Mouse (Mus musculus) brown adipose tissue, adult 24 weeks (tissue): ENCODE results near the gene Casz1. TPM values are rescaled to one million over a fixed set of nuclear protein-coding genes. Genes with fewer than 3 reads are reported as not detected.

ENCODE experiments used
- H3K27ac ChIP-seq: fragments of 200-500 bp; replicated peaks from 2 replicates; pipeline ENCODE4 v1.5.1; 2012; ENCODE audit warnings: low read depth, mild to moderate bottlenecking, low read length
- H3K4me1 ChIP-seq: fragments of 200-500 bp; 2 replicates; pipeline ENCODE4 v1.6.1; 2012; ENCODE audit warnings: low read length, mixed read lengths; ENCODE audit not compliant: control insufficient read depth, insufficient read depth, insufficient read length
- H3K4me3 ChIP-seq: fragments of 200-500 bp; 2 replicates; pipeline ENCODE4 v1.5.1; 2012; ENCODE audit warnings: low read depth, mild to moderate bottlenecking, low read length, moderate library complexity; ENCODE audit not compliant: insufficient read depth
- polyA plus RNA-seq: library from polyadenylated mRNA; stranded (reverse); fragments of >200 nt; gene quantifications from 2 replicates; pipeline ENCODE4 v1.2.4, GENCODE M21; 2012; ENCODE audit not compliant: missing spikeins, insufficient read depth, insufficient read length

Casz1 gene
- polyA plus RNA-seq, 1 experiment: 1.4 TPM

GRCm38 (mm10) chr4:148952328-148953222 is 148.3 kb downstream of the Casz1 start:
- Histone ChIP-seq H3K4me3 (no peak overlapping the region), H3K27ac (no peak overlapping the region), H3K4me1 (peaks cover 9% of the 10 kb centered on the region)

DNA sequence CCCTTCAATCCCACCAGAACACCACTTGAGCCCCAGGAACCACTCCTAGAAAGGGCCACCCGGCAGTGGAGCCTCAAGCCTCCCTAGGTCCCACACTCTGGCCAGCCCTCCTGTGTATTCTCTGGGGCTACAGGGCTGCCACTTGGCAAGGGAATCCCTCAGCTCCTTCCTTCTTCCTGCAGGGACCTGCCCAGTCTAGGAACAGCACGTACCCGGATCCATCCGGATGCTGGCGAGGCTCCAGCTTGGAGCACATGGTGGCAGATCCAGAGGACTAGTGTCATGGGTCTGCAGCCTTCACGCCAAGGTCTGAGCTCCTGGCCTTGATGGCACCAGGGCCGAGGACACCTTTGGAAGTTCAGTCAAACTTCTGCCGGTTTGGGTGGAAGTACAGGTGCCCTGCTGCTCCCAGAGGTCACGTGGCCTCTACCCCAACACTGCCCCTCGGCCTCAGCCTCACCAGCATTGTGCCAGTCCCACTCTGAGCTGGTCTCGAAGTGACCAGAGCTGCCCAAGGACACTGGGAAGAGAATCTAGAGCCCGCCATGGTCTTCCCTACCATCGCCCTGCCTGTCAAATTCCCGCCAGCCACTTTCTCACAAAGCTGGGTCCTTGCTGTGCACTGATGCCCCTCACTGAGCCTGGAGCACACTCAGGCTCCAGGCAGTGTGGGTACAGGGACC is 151.0 kb downstream of the Casz1 start:
- no peak overlapping the region for H3K4me3 ChIP-seq
- H3K27ac ChIP-seq: no peak overlapping the region
- peaks cover 9% of the 10 kb centered on the region for H3K4me1 ChIP-seq

- Histone ChIP-seq H3K4me1 (peaks cover 6% of the 10 kb centered on the region; the same call in 1 of the 2 replicates), H3K4me3 (no peak overlapping the region), H3K27ac (no peak overlapping the region)
These were observed 155.8 kb downstream of the Casz1 start for GRCm38 (mm10) chr4:148960011-148960410.

DNA sequence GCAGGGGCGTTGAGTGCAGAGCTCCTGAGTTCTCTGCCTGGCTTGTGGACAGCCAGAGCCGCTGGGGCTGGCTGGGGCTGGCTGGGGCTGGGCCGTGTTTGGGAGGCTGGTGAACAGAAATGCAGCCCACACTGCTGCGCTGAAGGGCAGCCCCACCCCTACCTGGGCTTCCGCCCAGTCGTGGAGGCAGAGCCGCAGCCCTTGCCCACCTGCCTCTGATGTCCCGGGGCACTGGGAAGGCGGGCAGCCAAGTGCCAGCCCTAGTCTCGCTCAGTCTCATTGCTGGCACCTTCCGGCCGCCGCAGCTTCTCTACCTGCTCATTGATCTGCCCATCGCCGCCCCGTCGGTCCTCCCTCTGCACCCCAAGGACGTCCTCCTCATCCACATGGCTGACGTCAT is 156.9 kb downstream of the Casz1 start:
- Histone ChIP-seq H3K4me3 (no peak overlapping the region), H3K4me1 (no peaks in the 10 kb centered on the region), H3K27ac (no peak overlapping the region)

DNA sequence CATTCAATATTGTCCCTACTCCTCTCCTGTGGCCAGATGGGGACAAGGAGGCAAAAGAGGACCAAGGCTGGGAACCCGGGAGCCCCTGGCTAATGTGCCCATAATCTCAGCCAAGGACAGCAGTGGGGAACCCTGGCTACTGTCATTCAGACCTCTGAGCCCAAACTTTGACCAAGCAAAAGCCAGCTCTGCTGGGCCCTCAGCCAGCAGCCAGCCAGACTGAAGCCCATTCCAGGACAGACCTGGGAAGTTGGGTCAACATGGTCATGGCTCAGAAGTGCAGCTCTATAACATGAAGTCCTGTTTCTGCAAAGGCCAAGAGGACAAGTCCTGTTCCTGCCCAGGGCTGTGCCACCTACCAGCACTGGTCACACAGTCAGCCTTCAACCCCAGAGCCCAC is 157.9 kb downstream of the Casz1 start:
- no peaks in the 10 kb centered on the region for H3K4me1 ChIP-seq
- no peak overlapping the region for H3K4me3 ChIP-seq
- no peak overlapping the region for H3K27ac ChIP-seq

- no peak overlapping the region for H3K4me3 ChIP-seq
- H3K27ac ChIP-seq: no peak overlapping the region
- H3K4me1 ChIP-seq: no peaks in the 10 kb centered on the region
These were observed 160.5 kb downstream of the Casz1 start for GRCm38 (mm10) chr4:148964541-148965310.

- H3K4me3 ChIP-seq: no peak overlapping the region
- H3K27ac ChIP-seq: no peak overlapping the region
- no peaks in the 10 kb centered on the region for H3K4me1 ChIP-seq
These were observed 161.9 kb downstream of the Casz1 start for GRCm38 (mm10) chr4:148966132-148966531.

- Histone ChIP-seq H3K4me3 (no peak overlapping the region), H3K27ac (no peak overlapping the region), H3K4me1 (peaks cover 3% of the 10 kb centered on the region; the same call in 1 of the 2 replicates)
These were observed 164.6 kb downstream of the Casz1 start for GRCm38 (mm10) chr4:148968859-148969258.

GRCm38 (mm10) chr4:148969610-148970009 is 165.4 kb downstream of the Casz1 start:
- H3K27ac ChIP-seq: no peak overlapping the region

DNA sequence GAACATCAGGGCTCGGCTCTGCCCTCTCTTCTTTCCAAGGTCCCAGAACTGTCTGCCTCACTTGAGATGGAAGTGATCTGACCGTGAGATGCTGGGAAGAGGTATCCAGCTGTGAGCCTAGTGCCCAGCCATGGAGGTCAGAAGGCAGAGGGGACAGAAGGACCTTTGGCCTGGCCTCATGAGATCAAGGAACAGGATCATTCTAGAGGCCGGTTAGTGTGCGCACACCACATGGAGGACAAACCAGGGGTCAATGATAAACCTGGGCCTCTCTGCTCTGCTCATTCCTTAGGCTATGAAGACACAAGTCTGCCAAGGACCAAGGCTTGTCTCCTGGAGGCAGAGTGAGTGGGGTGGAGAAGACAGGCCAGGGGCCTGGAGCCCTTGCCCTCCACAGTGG is 166.5 kb downstream of the Casz1 start:
- H3K4me3 ChIP-seq: no peak overlapping the region
- peaks cover 3% of the 10 kb centered on the region; the same call in 1 of the 2 replicates for H3K4me1 ChIP-seq
- H3K27ac ChIP-seq: no peak overlapping the region

More at GRCm38 (mm10) chr4:148969610-148970009, 165.4 kb downstream of the Casz1 start:
- no peak overlapping the region for H3K4me3 ChIP-seq
- H3K4me1 ChIP-seq: peaks cover 3% of the 10 kb centered on the region; the same call in 1 of the 2 replicates

DNA sequence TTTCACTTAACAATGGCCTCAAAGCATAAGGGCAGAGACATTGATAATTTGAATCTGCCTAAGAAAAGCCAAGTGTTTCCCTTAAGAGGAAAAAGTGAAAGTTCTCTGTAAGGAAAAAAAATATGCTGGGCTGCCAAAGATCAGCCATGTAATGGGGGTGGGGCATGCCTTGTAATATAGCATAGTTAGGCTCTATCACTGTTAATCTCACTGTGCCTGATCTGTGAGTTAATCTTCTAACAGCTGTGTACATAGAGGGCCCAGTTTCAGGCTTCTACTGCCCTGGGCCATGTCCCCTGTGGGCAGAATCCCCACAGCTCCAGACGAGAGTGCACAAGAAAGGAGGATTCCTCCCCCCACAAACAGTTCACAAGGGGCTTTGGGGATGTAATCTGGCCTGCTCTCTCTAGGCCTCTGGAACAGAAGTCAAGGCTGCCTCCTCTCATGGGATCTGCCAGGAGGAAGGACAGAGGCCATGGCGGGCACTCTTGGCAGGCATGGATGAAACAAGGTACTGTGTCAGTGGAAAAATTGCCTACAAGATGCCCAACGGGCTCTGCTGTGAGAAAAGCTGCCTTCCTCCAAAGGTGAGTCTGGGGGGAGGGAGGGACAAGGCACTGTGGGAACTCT is 167.5 kb downstream of the Casz1 start:
- Histone ChIP-seq H3K4me1 (peaks cover 3% of the 10 kb centered on the region; the same call in 1 of the 2 replicates), H3K4me3 (no peak overlapping the region), H3K27ac (no peak overlapping the region)

DNA sequence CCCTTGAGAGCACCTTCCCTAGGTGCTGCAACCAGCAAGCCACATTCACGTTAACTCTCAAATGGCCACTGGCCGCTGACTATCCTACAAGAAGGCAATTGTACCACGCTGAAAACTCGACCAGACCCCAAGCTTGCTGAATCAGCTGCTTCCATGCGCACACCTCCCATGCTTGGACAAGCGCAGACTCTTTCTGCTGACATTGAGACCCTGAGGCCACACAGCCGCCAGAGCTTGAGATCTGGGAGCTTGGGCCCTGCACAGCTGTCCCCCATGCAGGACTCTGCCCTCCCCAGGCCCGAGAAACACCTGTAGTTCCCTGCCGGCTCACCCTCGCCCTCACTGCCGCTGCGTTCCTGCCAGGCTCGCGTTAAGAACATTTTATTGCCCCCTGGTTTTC is 168.5 kb downstream of the Casz1 start:
- Histone ChIP-seq H3K4me1 (peaks cover 3% of the 10 kb centered on the region; the same call in 1 of the 2 replicates), H3K4me3 (no peak overlapping the region), H3K27ac (no peak overlapping the region)

- Histone ChIP-seq H3K4me1 (peaks cover 3% of the 10 kb centered on the region; the same call in 1 of the 2 replicates), H3K27ac (no peak overlapping the region), H3K4me3 (no peak overlapping the region)
These were observed 169.2 kb downstream of the Casz1 start for GRCm38 (mm10) chr4:148973387-148973786.

DNA sequence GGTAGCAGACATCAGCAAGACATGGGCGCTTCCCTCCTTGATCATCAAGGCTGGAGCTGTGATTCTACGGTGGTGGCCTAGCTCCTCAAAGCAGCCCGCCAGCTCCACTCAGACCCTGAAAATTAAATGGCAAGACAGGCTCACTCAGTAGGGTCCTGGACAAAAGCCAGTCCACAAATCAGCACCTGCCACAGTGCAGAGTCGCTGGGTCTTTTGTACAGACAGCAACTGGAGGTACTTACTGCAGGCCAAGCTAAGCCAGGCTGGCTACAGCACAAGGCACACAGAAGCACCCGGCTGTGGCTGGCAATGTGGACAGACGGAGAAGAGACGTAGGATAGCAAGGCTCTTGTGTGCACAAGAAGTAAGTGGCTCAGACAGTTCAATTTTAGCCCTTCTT is 170.6 kb downstream of the Casz1 start:
- H3K27ac ChIP-seq: no peak overlapping the region
- H3K4me3 ChIP-seq: no peak overlapping the region
- peaks cover 3% of the 10 kb centered on the region for H3K4me1 ChIP-seq
